Mouse (Mus musculus) bone marrow macrophage, adult 2 months (primary cell): ENCODE measurements around the gene Ror1. TPM values are rescaled to one million over a fixed set of nuclear protein-coding genes. Genes with fewer than 3 reads are reported as not detected.

Source experiments
- H3K27ac ChIP-seq: 2 replicates; pipeline ENCODE4 v1.5.1; 2012; ENCODE audit warnings: low read depth, low read length; ENCODE audit not compliant: insufficient read depth
- H3K4me1 ChIP-seq: 2 replicates; pipeline ENCODE4 v1.6.1; 2012; ENCODE audit warnings: low read length; ENCODE audit not compliant: control insufficient read depth, insufficient read depth
- H3K4me3 ChIP-seq: 2 replicates; pipeline ENCODE4 v1.5.1; 2012; ENCODE audit warnings: mild to moderate bottlenecking, low read length, moderate library complexity; ENCODE audit not compliant: insufficient read depth
- CTCF ChIP-seq: IDR thresholded peaks from 2 replicates; pipeline ENCODE4 v1.5.1; 2012; ENCODE audit warnings: low read depth, mild to moderate bottlenecking, low read length, moderate library complexity
- POLR2A ChIP-seq: IDR thresholded peaks from 2 replicates; pipeline ENCODE4 v1.6.1; 2012; ENCODE audit warnings: mild to moderate bottlenecking, low read depth, low read length, borderline replicate concordance
- polyA plus RNA-seq: library from polyadenylated mRNA; stranded (reverse); fragments of >200 nt; gene quantifications from 2 replicates; pipeline ENCODE4 v1.2.4, GENCODE M21; 2012; ENCODE audit not compliant: missing spikeins, insufficient read depth, insufficient read length

Ror1 gene
- polyA plus RNA-seq, 1 experiment: not detected

- TF ChIP-seq CTCF (no peak), POLR2A (no peak)
- H3K4me1 ChIP-seq: no peaks in the 10 kb centered on the region
- H3K27ac ChIP-seq: no peak overlapping the region
- no peak overlapping the region for H3K4me3 ChIP-seq
Observed at GRCm38 (mm10) chr4:100232541-100232940, 136.9 kb downstream of the Ror1 start.

DNA sequence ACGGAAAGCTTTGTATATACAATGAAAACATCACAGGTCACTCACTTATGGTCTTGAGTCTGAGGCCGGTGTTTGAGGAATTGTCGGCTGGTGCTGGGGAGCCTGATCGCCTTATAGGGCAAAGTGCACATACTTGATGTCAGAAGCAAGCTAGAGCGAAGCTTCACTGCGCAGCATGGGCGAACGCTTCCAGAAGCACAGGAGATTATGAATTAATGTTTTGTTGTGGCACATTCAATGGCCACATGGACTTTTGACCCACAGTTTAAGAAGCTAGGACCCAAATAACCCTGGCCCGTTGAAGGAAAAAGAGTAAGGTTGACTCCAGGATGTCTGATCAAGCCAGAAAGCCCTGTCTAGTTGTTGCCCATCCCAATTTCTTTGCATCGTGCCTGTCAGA lies 138.2 kb downstream of the Ror1 start:
- no peaks in the 10 kb centered on the region for H3K4me1 ChIP-seq
- H3K4me3 ChIP-seq: no peak overlapping the region
- no peak overlapping the region for H3K27ac ChIP-seq
- TF ChIP-seq POLR2A (no peak), CTCF (no peak)

GRCm38 (mm10) chr4:100236339-100236738 lies 140.7 kb downstream of the Ror1 start:
- H3K4me1 ChIP-seq: no peaks in the 10 kb centered on the region
- H3K4me3 ChIP-seq: no peak overlapping the region
- no peak overlapping the region for H3K27ac ChIP-seq
- TF ChIP-seq POLR2A: no peak
- TF ChIP-seq CTCF: no peak

- TF ChIP-seq CTCF (no peak), POLR2A (no peak)
- Histone ChIP-seq H3K27ac (no peak overlapping the region), H3K4me3 (no peak overlapping the region), H3K4me1 (no peaks in the 10 kb centered on the region)
Observed at GRCm38 (mm10) chr4:100242061-100242756, 146.6 kb downstream of the Ror1 start.

DNA sequence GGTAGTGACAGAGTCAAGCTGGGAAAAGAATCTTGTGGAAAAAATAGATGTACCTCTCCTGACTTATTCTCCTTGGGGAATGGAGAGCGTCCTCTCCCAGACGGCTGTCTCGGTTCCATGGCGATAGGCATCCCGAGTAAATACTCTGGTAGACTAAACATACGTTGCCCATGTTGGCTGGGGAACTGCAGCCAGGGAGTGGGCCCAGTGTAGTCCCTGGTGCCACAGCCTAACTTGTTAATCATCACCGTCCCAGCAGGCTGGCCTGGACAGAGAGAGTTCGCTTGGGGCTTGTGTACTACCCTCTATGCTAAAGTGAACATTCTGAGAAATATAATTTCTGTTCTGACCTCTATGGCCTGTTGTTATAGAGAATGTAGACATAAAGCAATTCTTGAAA lies 148.7 kb downstream of the Ror1 start:
- TF ChIP-seq CTCF (no peak), POLR2A (no peak)
- Histone ChIP-seq H3K27ac (no peak overlapping the region), H3K4me3 (no peak overlapping the region), H3K4me1 (no peaks in the 10 kb centered on the region)

GRCm38 (mm10) chr4:100244701-100245100 lies 149.1 kb downstream of the Ror1 start:
- TF ChIP-seq CTCF: no peak
- TF ChIP-seq POLR2A: no peak

GRCm38 (mm10) chr4:100247826-100248225 lies 152.2 kb downstream of the Ror1 start:
- H3K4me3 ChIP-seq: no peak overlapping the region
- no peaks in the 10 kb centered on the region for H3K4me1 ChIP-seq
- no peak overlapping the region for H3K27ac ChIP-seq
- no peak for TF ChIP-seq CTCF
- TF ChIP-seq POLR2A: no peak

More at GRCm38 (mm10) chr4:100244701-100245100, 149.1 kb downstream of the Ror1 start:
- H3K4me3 ChIP-seq: no peak overlapping the region
- H3K27ac ChIP-seq: no peak overlapping the region
- H3K4me1 ChIP-seq: no peaks in the 10 kb centered on the region

DNA sequence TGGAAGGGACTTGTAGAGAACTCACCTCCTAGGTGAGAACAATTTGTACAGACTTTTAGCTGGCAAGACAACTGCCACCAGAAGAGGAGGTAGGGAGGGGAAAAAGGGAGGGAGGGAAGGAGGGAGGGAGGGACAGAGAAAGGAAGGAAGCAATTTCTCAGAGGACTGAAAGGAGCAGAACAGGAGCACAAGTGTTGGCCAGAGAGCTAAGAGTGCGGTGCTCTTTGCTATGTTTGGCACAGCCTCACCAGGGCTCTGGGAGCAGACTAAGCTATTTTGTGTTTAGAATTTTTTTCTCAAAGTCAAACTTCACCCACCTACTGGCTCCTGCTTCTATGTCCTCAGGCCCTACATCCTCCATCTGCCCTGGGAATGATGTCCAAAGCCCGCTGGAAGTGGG lies 152.7 kb downstream of the Ror1 start:
- no peak for TF ChIP-seq CTCF
- TF ChIP-seq POLR2A: no peak
- Histone ChIP-seq H3K27ac (no peak overlapping the region), H3K4me3 (no peak overlapping the region), H3K4me1 (no peaks in the 10 kb centered on the region)

GRCm38 (mm10) chr4:100251270-100251669 lies 155.7 kb downstream of the Ror1 start:
- no peaks in the 10 kb centered on the region for H3K4me1 ChIP-seq
- no peak overlapping the region for H3K27ac ChIP-seq
- H3K4me3 ChIP-seq: no peak overlapping the region
- TF ChIP-seq CTCF: no peak
- TF ChIP-seq POLR2A: no peak

DNA sequence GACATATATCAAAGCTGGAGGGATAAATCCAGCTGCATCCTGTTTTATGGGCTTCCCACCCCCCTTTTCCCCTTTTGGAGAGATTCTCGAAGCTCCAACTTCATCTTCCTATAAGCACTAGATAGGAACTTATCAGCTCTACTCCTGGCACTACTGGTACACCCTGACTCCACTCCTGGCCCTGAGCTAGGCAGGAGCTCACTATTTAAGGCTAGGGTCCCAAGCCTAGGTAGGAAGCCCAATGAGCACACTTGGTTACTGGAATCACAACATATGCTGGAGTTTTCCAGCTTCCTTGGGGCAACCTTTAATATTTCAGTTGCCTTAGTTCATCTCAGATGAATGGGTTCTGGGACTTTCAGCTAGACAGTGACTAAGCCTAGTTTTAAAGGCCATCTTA lies 156.5 kb downstream of the Ror1 start:
- TF ChIP-seq POLR2A (no peak), CTCF (no peak)
- no peaks in the 10 kb centered on the region for H3K4me1 ChIP-seq
- H3K27ac ChIP-seq: no peak overlapping the region
- H3K4me3 ChIP-seq: no peak overlapping the region

- Histone ChIP-seq H3K4me3 (no peak overlapping the region), H3K27ac (no peak overlapping the region), H3K4me1 (no peaks in the 10 kb centered on the region)
- no peak for TF ChIP-seq CTCF
- no peak for TF ChIP-seq POLR2A
Observed at GRCm38 (mm10) chr4:100252646-100253045, 157.1 kb downstream of the Ror1 start.

DNA sequence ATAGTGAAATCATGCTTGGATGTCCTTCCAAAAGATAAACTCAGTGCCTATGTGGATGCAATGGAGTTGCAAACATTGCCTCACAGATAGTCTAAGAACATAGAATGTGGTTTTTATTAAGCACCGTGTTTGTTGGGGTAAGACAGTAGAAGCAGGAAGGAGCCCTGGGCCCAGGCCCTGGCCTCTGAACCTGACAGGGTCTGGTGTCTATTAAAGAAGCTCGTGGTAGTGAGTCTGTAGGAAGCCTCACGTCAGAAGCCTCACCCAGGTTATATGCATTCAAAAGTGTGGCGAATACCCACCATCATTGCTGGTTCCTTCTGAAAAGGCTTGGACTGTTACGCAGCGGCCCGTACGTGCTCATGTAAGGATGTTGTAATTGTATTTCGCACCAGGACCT lies 157.8 kb downstream of the Ror1 start:
- Histone ChIP-seq H3K4me1 (no peaks in the 10 kb centered on the region), H3K27ac (no peak overlapping the region), H3K4me3 (no peak overlapping the region)
- TF ChIP-seq CTCF (no peak), POLR2A (no peak)
